Mouse (Mus musculus) c-Kit-positive CD71-positive TER-119-negative erythroid progenitor cells, embryonic 14.5 days (primary cell): ENCODE measurements around the gene Midn.
"Not testable (repeated sequence)": the region's sequence is repeated elsewhere in the genome, so short reads cannot be mapped to it uniquely, and the experiment has no call there.

Source experiments
- DNase-seq: peaks from one replicate; pipeline ENCODE4 v3.0.0-alpha.2; 2013; ENCODE audit warnings: low read depth

Gene Midn

DNA sequence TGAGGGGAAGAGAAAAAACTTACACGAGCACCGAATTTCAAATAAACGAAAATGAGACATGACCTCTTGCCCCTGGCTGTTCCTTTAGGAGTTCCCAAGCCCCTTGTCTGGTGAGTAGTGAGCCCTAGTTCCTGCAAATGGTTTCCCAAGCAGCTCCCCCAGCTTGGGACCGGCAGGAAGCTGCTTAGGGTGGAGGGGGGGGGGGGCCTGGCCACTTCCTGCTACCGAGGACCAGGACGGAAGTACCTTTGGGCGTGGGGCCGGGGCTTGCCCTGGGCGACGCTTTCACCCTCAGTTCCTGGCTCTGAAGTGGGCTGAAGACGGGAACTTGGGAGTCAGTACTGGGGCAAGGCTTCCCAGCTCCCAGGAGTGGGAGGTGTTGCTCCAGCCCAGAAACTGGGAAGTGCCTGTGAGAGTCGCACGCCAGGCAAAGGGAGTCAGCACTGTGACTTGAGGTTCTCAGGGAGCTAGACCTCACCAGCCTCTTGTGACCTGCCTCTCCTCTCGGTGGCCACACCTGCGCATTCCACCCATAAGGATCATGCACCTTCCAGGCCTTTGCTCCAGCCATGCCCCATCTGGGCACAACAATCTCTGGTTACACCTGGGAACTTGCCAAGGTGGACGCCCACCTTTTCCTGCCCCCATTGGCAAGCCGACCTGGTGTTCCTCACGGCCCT lies 10.4 kb downstream of the Midn start:
- no peak for DNase-seq

DNA sequence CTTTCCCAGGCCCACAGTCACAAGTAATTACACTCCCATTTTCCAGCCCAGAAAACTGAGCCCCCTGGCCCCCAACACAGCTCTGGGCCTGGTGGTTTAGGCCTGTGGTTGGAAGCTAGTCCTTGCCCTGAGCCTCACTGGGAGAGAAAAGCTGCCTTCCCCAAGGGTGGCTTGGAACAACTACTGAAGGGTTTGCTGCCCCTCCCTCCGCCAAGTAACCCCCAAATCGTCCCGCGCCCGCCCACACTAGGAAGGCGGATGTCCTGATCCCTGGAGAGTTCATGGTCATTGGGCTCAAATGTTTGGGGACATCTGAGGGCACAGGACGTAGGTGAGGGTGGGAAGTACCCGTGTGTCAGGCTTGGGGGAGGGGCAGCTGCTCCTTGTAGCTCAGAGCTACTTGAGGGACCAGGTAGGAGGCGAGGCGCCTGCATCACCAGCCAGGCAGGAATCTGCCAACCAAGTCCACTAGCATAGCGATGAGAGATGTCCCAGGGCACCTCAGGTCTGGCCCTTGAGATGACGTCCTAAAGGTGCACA lies 11.0 kb downstream of the Midn start:
- no peak for DNase-seq

DNA sequence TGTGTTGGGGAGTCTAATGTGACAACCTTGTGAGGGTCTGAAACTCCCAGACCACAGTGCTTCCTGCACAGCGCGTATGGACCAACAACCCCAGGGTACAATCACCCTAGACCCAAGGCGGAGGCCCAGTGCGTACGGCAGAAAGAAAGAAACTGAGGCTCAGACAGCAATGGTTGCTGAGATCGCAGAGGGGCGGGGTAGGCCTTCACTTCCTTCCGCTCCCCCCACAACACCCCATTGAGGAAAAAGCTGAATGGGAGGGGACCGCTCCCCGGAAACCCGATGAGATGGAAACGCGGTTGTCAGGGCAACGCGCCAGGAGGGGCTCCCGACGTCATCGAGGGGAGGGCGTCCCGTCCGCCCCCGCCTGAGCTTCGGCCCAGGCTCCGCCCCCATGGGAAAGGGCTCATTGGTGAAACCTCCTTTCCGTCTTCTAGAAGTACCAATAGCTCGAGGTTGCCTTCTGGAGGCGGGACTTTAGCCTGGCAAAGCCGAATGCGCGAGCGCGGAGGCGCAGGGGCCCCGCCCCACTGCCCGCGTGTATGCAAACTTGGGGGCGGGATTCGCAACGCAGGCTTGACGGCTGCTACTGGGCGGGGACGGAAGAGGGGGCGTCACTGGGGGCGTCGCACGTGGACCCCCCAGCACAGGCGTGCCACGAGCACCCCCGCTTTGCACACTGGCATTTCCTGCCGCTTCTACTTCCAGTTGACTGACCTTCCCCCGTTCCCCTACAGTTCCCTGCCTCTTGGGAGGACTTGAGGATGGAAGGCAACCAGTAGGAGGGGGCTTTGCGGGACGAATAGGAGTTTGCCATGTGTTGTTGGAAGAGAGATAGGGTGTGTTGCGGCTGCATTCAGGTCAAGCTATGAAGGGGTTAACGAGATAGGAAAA lies 11.7 kb downstream of the Midn start:
- DNase-seq = peak; percentile 97

DNA sequence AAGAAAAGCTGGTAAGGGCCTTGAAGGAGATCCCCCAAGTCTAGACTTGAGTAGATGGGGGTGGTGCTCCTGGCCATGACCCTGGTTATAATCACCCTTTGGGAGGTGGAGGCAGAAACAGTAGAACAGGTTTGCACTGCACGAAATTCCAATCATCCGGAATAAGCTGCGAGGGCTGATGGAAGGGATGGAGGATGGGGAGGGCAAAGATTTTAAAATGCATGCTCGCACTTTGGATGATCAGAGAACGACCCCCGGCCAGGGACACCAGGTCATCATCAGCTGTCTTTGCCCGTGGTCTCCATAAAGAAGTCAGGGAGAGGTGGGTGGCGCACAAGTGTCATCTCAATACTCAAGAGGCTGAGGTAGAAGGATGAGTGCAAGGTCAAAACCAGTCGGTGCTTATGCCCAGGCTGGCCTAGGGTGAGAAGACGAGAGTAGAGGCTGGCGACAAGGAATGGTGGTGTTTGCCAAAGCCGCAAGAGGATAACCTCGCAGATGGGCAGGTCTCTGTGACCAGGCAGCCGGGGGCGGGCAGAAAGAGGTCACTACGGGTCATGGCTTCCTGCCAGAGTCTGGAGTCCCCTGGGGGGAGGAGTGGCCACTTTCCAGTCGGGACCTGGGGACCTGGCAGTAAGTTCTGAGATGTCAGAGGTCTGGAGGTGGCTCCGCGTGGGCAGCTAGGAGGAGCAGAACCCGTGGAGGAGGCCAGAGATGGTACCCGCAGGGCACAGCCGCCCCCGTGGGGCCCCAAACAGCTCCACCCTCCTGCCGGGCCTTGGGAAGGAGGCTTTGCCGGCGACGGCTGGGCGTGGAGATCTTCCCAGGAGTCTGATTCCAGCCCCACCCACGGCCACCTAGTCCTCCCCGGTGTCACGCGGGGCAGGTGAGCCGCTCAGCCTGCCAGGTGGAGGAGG lies 12.6 kb downstream of the Midn start:
- DNase-seq = no peak

DNA sequence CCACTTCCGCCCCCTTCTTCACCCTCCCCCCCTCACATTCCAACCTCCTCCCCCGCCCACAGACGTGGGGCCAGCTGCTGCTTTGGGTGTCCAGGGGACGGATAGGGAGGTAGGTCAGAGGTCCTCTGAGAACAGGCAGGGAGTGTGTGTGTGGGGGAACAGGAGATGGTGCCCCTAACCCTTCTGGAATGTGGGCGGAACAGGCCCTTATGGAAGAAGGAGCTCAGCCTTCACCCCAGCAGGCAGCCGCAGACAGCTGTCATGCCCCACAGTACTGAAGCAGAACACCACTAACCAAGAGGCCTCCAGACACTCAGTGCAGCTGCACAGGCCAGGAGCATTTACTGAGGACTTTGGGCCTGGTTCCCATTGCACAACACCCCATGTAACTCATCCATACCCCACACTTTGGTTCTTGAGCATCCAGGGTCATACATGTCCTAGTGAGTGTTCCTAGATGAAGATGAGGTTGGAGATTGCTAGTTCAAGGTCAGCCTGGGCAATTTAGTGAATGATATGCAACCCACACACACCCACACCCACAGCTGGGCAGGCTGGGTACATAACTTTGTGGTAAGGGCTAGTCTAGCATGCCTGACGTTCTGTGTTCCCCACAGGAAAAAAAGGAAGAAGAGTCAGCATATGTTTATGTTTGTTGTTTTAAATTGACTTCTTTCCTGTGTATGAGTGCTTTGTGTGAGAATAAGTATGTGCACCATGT lies 13.6 kb downstream of the Midn start:
- no peak for DNase-seq

DNA sequence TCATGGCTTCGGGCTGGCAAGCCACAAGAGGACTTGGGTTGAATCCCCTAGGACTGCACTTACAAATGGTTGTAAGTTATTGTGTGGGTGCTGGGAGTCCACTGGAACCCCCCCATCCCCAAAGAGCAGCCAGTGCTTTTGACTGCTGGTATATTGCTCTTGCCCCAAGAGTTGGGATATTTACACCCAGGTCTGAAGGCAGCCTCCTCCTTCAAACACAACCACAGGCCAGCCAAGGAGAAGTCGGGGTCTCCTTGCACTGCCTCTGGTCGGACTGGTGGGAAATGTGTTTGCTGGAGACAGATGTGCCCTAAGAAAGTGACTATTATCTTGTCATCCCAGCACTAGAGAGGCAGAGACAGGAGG lies 14.2 kb downstream of the Midn start:
- no peak for DNase-seq

DNA sequence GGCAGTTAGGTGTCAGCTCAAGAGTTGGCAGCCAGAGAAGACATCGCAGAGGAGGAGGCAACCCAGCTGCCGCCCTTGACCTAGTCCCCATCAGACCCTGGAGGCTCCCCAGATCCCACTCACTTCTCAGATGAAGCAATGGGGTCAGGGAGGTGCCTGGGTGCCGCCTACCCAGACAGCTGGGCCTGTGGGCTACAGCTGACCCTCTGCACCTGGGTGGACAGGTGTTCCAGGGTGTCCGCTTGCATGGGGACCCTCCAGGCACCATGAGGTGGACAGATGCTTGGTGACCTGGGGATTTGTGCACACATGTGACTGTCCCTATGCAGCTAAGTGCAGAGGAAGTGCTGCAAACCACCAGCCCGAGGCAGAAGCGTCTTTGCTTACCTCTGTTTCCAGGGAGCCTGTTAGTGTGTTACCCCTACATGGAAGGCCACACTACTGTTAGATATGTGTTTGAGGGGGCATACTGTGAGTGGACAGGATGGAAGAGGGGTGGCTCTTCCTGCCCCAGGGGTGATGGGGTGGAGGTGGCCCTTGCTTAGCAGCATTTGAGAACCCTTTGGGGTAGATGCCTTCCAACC lies 14.7 kb downstream of the Midn start:
- DNase-seq = no peak

DNA sequence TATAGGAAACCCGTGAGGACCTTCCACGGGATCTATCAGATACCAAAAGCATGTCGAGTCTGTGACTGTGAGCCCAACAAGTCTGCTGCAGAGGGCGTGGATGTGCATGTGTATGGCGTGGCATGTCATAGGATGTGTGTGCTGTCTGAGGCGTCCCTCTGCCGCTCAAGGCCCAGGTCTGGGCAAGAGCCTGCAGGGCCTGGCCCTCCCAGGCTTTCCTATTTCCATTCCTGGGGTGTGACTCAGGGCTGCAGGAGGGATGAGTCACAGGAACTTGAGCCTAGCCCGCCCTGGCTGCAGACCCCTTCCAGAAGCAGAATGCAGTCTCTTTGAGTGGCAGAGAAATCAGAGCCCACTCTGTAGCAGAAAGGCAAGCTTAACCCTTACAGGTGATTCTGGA lies 15.6 kb downstream of the Midn start:
- no peak for DNase-seq

DNA sequence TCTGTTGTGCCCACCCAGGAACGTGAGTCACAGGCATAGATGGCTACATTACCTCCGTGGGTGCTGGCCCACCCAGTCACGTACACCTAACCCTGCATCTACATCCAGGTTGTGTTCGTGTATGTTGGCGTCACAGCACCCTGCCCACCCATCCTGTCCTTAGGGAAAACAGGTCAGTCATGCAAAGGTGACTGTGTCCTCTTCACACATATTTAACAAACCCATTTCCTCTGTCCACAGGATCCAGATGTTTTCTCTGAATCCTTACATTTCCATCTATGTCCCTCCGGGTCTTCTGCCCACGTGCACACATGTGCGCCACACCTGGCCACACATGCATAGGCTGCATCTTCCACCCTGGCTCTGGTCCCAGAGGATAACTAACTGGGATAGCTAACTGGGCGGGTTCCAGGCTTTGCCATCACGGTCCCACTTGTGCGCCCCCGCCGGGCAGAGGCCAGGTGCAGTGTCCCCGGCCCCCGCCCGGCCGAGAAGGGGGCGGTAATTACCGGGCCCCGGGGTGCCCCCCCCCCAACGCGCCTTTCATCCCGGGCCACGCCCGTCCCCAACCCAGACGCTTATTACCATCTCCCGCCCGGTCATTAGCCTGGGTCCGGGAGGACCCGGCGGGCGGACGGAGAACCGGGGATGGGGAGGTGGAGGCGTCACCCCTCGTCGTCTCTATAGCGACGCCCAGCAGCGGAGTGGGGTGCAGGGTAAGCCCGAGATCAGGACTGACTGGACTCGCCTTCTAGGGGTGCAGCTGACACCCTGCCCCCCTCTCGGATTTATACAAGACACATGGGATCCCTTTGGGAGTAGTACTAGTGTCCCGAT lies 16.3 kb downstream of the Midn start:
- no peak for DNase-seq

DNA sequence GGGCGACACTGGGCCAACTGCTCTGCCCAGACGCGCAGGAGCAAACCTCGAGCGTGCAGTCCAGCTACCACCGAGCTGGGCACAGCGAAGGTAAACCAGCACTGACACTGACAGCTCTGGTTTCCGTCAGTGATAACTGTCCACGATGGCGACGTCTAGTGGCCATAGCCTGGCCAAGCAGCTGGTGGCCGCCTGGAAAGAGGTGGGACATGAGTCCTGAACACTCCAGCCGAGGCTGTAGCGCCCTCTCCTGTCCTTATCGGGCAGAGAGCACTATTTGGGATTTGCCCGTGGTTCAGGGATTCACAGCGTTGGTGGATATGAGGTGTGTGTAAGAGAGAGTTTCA lies 16.9 kb downstream of the Midn start:
- peak; percentile 95 for DNase-seq

DNA sequence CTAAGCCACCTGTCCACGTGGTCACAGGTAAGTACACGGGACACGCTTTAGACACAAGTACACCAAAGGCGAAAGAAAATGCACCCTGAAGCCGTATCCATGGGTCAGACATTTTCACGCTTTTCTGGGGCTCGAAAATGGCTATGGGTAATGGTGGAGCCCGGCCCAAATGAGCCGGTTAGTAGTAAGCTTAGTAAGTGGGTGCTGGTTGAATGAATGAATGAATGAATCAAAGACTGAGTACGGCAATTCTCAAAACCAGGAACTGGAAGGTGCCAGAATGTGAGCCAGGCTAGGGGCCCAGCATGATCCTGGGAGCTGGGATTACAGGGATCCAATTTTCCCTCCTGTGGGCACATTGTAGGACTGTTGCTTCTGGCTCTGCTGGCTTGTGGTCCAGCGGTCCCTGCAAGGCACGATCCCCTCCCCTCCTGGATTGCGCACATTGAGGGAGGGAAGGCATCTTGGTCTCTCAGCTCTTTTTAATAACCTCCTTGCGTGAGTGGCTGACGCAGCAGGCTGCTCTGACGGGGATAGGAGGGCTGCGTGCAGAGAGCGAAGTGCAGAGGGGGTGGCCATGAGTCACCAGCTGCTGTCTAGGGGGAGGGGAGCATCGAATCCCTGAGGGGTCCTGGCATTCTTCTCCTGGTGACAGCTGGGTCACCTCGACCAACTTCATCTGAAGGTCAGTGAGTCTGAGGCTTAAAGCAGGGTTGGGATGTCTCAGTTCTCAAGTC lies 17.5 kb downstream of the Midn start, which contains the start of gene Cirbp:
Gene Cirbp, plus strand, starts transcription at position 594 of the 737 bp plus-strand sequence.
- no peak for DNase-seq

DNA sequence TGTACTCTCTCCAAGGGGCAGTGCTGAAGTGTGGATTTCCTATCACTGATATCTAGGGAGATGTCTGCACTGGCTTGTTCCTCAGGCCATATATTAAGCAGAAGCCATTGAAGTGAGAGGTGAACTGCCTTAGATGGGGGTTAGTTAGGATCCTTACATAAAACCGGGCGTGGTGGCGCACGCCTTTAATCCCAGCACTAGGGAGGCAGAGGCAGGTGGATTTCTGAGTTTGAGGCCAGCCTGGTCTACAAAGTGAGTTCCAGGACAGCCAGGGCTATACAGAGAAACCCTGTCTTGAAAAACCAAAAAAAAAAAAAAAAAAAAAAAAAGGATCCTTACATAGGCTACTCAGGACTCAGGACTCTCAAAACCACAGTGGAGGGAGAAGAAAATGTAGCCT lies 18.1 kb downstream of the Midn start:
- DNase-seq = not testable (repeated sequence)

DNA sequence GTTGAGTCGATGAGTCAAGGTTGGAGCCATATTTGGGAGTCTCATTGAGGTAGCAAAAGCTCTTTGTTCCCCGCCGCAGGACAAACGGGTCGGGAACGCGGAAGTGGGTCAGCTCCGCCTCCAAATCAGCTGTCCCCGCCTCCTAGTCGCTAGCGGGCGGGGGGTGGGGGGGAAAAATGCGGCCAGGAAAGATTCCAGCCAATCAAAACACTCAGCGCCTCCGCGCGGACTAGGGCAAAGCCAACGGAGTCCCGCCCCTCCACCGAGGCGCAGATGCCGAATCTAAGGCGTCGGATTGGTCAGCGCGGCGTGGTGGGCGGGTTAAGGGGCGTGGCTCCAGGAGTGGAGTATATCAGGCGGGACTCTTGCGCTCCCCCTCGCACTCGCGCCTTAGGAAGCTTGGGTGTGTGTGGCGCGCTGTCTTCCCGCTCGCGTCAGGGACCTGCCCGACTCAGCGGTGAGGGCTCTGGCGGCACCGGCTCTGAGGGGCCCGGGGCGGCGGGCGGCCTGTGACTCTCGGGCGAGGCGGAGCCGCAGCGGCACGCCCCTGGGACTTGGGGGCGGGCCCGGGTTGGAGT lies 19.5 kb downstream of the Midn start:
- peak; percentile 97 for DNase-seq

DNA sequence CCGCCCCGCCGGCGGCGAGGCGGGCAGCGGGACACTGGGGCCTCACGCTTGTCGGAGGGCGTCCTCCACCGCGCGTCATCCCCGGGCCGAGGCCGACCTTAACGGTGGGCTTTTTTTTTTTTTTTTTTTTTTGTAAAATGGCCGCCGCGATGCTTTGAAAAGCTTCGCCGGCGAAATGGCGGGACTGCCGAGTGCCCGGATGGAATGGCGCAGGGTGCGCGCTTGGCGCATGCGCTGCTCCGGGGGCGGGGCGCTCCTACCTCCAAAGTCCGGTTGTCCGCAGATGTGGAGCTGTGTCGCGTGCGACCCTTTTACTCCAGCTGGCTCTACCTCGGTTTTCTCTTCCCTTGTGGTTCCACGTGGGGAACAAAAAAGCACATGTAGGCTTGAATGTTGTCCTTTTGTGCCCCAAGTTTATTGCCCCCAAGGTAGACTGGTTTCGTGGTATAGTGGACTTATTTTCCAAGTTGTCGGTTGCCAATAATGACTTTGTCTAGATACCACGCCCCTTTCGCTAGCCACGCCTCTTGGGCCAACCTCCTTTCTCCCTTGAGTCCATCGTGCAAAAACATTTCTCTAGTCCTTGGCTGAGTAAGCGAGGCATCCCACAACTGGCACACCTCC lies 20.1 kb downstream of the Midn start:
- DNase-seq = peak; percentile 87

DNA sequence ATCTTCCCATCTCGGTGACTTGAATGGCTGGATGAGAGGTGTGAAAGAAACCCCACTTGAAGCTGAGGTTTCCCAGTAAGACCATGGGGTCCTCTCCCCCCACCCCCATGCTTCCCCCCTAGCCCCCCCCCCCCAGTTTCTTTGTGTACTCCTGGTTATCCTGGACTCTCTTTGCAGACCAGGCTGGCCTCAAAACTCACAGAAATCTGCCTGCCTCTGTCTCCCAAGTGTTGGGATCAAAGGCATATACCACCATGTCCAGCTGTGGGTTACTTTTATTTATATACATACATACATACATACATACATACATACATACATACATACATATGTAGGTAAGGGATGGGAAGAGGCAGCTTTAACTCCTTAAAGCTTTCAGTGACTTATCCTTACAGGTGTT lies 21.0 kb downstream of the Midn start:
- DNase-seq = no peak

DNA sequence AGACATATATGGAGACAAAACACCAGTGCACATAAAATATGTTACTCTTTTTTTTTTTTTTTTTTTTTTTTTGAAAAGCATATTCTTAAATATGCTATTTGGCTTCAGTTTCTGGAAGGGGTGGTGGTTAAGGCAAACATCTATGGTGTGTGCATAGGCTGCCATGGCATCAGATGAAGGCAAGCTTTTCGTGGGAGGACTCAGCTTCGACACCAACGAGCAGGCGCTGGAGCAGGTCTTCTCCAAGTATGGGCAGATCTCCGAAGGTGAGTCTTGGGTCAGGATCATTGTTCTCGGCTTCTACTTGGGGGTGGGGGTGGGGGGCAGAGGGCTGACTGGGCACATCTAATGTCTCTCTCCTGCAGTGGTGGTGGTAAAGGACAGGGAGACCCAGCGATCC lies 21.6 kb downstream of the Midn start:
- DNase-seq = no peak

DNA sequence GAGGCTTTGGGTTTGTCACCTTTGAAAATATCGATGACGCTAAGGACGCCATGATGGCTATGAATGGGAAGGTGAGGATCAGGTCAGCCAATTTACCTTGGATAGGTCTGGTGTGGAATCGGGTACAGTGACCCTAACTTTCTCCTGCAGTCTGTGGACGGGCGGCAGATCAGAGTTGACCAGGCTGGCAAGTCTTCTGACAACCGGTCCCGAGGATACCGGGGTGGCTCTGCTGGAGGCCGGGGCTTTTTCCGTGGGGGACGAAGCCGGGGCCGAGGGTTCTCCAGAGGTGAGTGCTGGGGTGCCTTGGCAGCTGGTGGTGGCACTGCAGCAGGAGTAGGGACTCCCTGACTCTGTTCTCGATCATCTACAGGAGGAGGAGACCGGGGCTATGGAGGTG lies 22.0 kb downstream of the Midn start:
- DNase-seq = no peak

DNA sequence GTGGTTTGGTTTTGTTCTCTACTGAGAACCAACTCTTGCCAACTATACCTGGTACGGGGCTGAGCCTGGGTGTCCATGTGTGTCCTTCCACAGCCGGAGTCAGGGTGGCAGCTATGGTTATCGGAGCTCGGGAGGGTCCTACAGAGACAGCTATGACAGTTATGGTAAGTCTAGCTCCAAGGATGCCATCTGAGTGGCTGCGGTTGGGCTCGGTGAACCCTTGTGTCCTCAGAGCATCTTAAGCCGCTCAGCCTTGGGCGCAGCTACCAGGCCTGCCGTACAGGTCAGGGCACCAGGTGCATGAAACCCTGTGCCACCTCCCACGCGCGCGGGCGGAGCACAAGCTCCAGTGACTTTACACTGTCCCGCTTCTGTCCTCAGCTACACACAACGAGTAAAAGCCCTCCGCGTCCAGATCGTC lies 22.5 kb downstream of the Midn start:
- no peak for DNase-seq

DNA sequence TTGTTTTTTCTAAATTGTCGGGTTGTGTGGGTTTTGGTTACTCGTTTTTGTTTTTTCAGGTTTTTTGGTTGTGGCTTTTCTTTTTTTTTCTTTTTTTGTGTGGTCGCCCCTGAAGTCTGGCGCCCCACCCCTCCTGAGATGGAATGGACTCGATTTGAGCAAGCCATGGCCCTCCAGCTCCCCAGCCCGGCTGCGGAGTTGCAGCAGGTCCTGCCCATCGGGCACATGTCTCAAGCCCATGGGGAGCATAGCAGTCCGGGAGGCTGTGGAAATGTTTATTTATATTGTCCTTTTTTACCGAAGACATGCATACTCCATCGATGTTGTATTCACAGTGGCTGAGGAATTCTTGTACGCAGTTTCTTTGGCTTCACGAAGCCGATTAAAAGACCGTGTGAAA lies 23.2 kb downstream of the Midn start:
- DNase-seq = no peak
